Mouse (Mus musculus) lung, adult 2 months (tissue): ENCODE results near the gene Htra1.

Experiments used
- CTCF ChIP-seq: fragments of 200-500 bp; IDR thresholded peaks from 2 replicates; pipeline ENCODE4 v1.5.1; 2011; ENCODE audit warnings: mild to moderate bottlenecking, low read length, control low read depth; ENCODE audit not compliant: insufficient read depth
- POLR2A ChIP-seq: fragments of 200-500 bp; IDR thresholded peaks from 2 replicates; pipeline ENCODE4 v1.6.1; 2011; ENCODE audit warnings: low read depth, mild to moderate bottlenecking, control low read depth, low read length, borderline replicate concordance; ENCODE audit errors: extremely low read depth

- TF ChIP-seq POLR2A = no peak
- TF ChIP-seq CTCF = no peak
These were observed 47.0 kb downstream of the Htra1 start for GRCm38 (mm10) chr7:130982881-130983280.
